Mouse (Mus musculus): Measurements from ENCODE around the gene Ints12. TPM values are rescaled to one million over a fixed set of nuclear protein-coding genes. Genes with fewer than 3 reads are reported as not detected.
A peak's percentile ranks its signal among the peaks of the same experiment; 100 is the strongest.

The Ints12 gene
- 7.3 and 9.7 TPM in 2 replicates for polyA plus RNA-seq (2012; rRNA removed)

- under 1% methylated on average over 53 of the region's 53 CpGs for WGBS
Measured at GRCm38 (mm10) chr3:133091664-133092273, at the start of gene Ints12, which contains the start of gene Gstcd. TSS of gene Ints12 (plus strand) at chr3:133091840. TSS of gene Gstcd (minus strand) at chr3:133092033.

GRCm38 (mm10) chr3:133052068-133052467 is 39.6 kb upstream of the Ints12 start:
- 61% methylated on average over 2 of the region's 2 CpGs for WGBS
- no peak for DNase-seq (ENCODE audit: low read depth, low spot score)

More at GRCm38 (mm10) chr3:133091664-133092273, at the start of gene Ints12, which contains the start of gene Gstcd:
- peak; percentile 80 for DNase-seq (ENCODE audit: low read depth, low spot score)

- DNase-seq (ENCODE audit: low read depth, low spot score) = no peak
- WGBS = 83% methylated on average over 10 of the region's 10 CpGs
Measured at GRCm38 (mm10) chr3:133075560-133075959, 16.1 kb upstream of the Ints12 start.

- WGBS = 74% methylated on average over 5 of the region's 5 CpGs
- no peak for DNase-seq (ENCODE audit: low read depth, low spot score)
Measured at GRCm38 (mm10) chr3:133082736-133083135, 8.9 kb upstream of the Ints12 start.

- 48% methylated on average over 3 of the region's 3 CpGs for WGBS
Measured at GRCm38 (mm10) chr3:133085858-133086257, 5.8 kb upstream of the Ints12 start.

GRCm38 (mm10) chr3:133090247-133091120 is 1.2 kb upstream of the Ints12 start:
- no peak for DNase-seq (ENCODE audit: low read depth, low spot score)
- 8% methylated on average over 11 of the region's 11 CpGs for WGBS

More at GRCm38 (mm10) chr3:133085858-133086257, 5.8 kb upstream of the Ints12 start:
- no peak for DNase-seq (ENCODE audit: low read depth, low spot score)

GRCm38 (mm10) chr3:133091121-133091663 is 448 bp upstream of the Ints12 start:
- WGBS = under 1% methylated on average over 44 of the region's 44 CpGs
- no peak for DNase-seq (ENCODE audit: low read depth, low spot score)

GRCm38 (mm10) chr3:133092274-133092853 is 724 bp downstream of the Ints12 start:
- no peak for DNase-seq (ENCODE audit: low read depth, low spot score)
- WGBS = under 1% methylated on average over 7 of the region's 7 CpGs

- 46% methylated on average over 1 of the region's 1 CpGs for whole genome bisulfite sequencing
- no peak for DNase-seq (ENCODE audit: low read depth, low spot score)
Measured at GRCm38 (mm10) chr3:133092936-133093335, 1.3 kb downstream of the Ints12 start.

GRCm38 (mm10) chr3:133094305-133094704 is 2.7 kb downstream of the Ints12 start:
- 23% methylated on average over 1 of the region's 1 CpGs for WGBS
- DNase-seq (ENCODE audit: low read depth, low spot score) = no peak

GRCm38 (mm10) chr3:133097936-133098335 is 6.3 kb downstream of the Ints12 start:
- no peak for DNase-seq (ENCODE audit: low read depth, low spot score)
- 97% methylated on average over 6 of the region's 6 CpGs for WGBS

GRCm38 (mm10) chr3:133098336-133098735 is 6.7 kb downstream of the Ints12 start:
- 91% methylated on average over 4 of the region's 4 CpGs for WGBS

GRCm38 (mm10) chr3:133098909-133099308 is 7.3 kb downstream of the Ints12 start:
- WGBS = 52% methylated on average over 2 of the region's 2 CpGs
- DNase-seq (ENCODE audit: low read depth, low spot score) = no peak

More at GRCm38 (mm10) chr3:133098336-133098735, 6.7 kb downstream of the Ints12 start:
- DNase-seq (ENCODE audit: low read depth, low spot score) = no peak

GRCm38 (mm10) chr3:133103768-133104167 is 12.1 kb downstream of the Ints12 start:
- WGBS = 85% methylated on average over 3 of the region's 3 CpGs

GRCm38 (mm10) chr3:133104436-133104835 is 12.8 kb downstream of the Ints12 start:
- 91% methylated on average over 3 of the region's 3 CpGs for WGBS

More at GRCm38 (mm10) chr3:133103768-133104167, 12.1 kb downstream of the Ints12 start:
- no peak for DNase-seq (ENCODE audit: low read depth, low spot score)

GRCm38 (mm10) chr3:133108731-133109130 is 17.1 kb downstream of the Ints12 start:
- DNase-seq (ENCODE audit: low read depth, low spot score) = no peak
- 71% methylated on average over 4 of the region's 4 CpGs for WGBS

More at GRCm38 (mm10) chr3:133104436-133104835, 12.8 kb downstream of the Ints12 start:
- no peak for DNase-seq (ENCODE audit: low read depth, low spot score)

- 92% methylated on average over 4 of the region's 4 CpGs for WGBS
- no peak for DNase-seq (ENCODE audit: low read depth, low spot score)
Measured at GRCm38 (mm10) chr3:133109844-133110243, 18.2 kb downstream of the Ints12 start.

- no peak for DNase-seq (ENCODE audit: low read depth, low spot score)
- 31% methylated on average over 2 of the region's 2 CpGs for WGBS
Measured at GRCm38 (mm10) chr3:133111741-133112140, 20.1 kb downstream of the Ints12 start.

GRCm38 (mm10) chr3:133113281-133113680 is 21.6 kb downstream of the Ints12 start:
- no peak for DNase-seq (ENCODE audit: low read depth, low spot score)
- WGBS = 50% methylated on average over 1 of the region's 1 CpGs

- DNase-seq (ENCODE audit: low read depth, low spot score) = no peak
- 91% methylated on average over 5 of the region's 5 CpGs for WGBS
Measured at GRCm38 (mm10) chr3:133131372-133131771, 39.7 kb downstream of the Ints12 start.
